Mouse (Mus musculus): Measurements from ENCODE around the gene Ccdc107.
A peak's percentile ranks its signal among the peaks of the same experiment; 100 is the strongest.

Ccdc107 gene

GRCm38 (mm10) chr4:43489611-43490010 is 3.1 kb upstream of the Ccdc107 start:
- no peak for DNase-seq

- DNase-seq, result peak; percentile 32
These were observed 1.9 kb upstream of the Ccdc107 start for GRCm38 (mm10) chr4:43490801-43491200.

GRCm38 (mm10) chr4:43492101-43492820 is 439 bp upstream of the Ccdc107 start:
- no peak for DNase-seq

GRCm38 (mm10) chr4:43493186-43493845 is 616 bp downstream of the Ccdc107 start:
- DNase-seq, result peak; percentile 98

GRCm38 (mm10) chr4:43493846-43494240 is 1.1 kb downstream of the Ccdc107 start:
- DNase-seq, result no peak

GRCm38 (mm10) chr4:43496587-43496986 is 3.9 kb downstream of the Ccdc107 start:
- DNase-seq, result no peak

GRCm38 (mm10) chr4:43497405-43497804 is 4.7 kb downstream of the Ccdc107 start:
- no peak for DNase-seq

- no peak for DNase-seq
These were observed 5.2 kb downstream of the Ccdc107 start for GRCm38 (mm10) chr4:43497946-43498345.

GRCm38 (mm10) chr4:43498983-43499382 is 6.3 kb downstream of the Ccdc107 start:
- DNase-seq, result peak; percentile 71

- peak; percentile 95 for DNase-seq
These were observed 7.0 kb downstream of the Ccdc107 start, which contains the start of gene Arhgef39 for GRCm38 (mm10) chr4:43499407-43500333. Gene Arhgef39, minus strand, starts transcription at chr4:43499695.

GRCm38 (mm10) chr4:43503041-43503440 is 10.3 kb downstream of the Ccdc107 start:
- DNase-seq, result no peak

- no peak for DNase-seq
These were observed 10.8 kb downstream of the Ccdc107 start for GRCm38 (mm10) chr4:43503506-43503905.

- DNase-seq, result no peak
These were observed 11.6 kb downstream of the Ccdc107 start for GRCm38 (mm10) chr4:43504269-43504668.

- no peak for DNase-seq
These were observed 13.4 kb downstream of the Ccdc107 start for GRCm38 (mm10) chr4:43506074-43506473.

- no peak for DNase-seq
These were observed 14.0 kb downstream of the Ccdc107 start, which contains the start of gene Car9 for GRCm38 (mm10) chr4:43506536-43507185. Gene Car9, plus strand, starts transcription at chr4:43506966.

- no peak for DNase-seq
These were observed 15.4 kb downstream of the Ccdc107 start for GRCm38 (mm10) chr4:43507938-43508665.

GRCm38 (mm10) chr4:43508666-43508997 is 15.9 kb downstream of the Ccdc107 start:
- DNase-seq, result peak; percentile 72

- DNase-seq, result no peak
These were observed 16.4 kb downstream of the Ccdc107 start for GRCm38 (mm10) chr4:43509109-43509508.

GRCm38 (mm10) chr4:43511675-43512454 is 19.2 kb downstream of the Ccdc107 start:
- no peak for DNase-seq

- DNase-seq, result no peak
These were observed 20.0 kb downstream of the Ccdc107 start for GRCm38 (mm10) chr4:43512653-43513052.

- no peak for DNase-seq
These were observed 20.6 kb downstream of the Ccdc107 start for GRCm38 (mm10) chr4:43513300-43513699.
